Mouse (Mus musculus) thymus, adult 18-20 months (tissue): ENCODE results near the gene Nkpd1.

Experiments
- DNase-seq, 2 experiments: peaks; one replicate each; pipeline ENCODE4 v3.0.0; 2022; ENCODE audit warnings: mixed read lengths in 2 of 2

Nkpd1 gene

DNA sequence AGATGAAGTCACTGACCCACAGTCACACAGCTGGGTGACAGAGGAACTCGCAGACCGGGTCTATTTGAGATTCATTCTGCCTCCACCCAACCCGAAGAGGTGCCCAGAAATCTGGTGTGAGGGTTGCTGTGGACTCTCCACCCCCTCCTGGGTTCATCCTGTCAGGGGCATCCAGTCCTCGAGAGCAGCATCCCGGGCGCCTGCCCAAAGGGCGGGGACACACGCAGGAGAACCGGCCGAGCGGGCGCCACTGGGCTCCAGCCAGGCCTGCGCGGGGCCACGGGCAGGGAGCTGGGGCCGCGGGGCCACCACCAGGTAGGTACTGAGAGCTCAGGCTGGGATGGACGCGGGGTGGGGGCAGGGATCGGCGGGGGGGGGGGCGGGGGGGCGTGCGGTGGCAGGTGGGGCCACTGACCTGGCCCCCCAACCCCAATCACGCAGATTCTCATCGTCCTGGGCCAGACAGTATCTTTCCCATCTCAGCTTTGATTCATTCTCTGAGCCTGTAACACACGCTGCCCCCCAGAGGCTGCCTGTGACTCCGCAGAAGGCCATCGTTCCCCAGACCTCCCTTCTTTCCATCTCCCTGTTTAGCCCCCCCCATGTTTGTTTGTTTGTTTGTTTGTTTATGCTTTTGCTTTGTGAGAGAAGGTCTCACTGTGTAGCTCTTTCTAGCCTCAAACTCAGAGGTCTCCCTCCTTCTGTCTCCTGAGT lies at the start of gene Nkpd1:
Nkpd1 (plus strand) TSS at position 187 of the 714 bp plus-strand sequence.
- DNase-seq, result no peak

GRCm38 (mm10) chr7:19468279-19468678 lies 49.4 kb upstream of the Nkpd1 start:
- no peak for DNase-seq

DNA sequence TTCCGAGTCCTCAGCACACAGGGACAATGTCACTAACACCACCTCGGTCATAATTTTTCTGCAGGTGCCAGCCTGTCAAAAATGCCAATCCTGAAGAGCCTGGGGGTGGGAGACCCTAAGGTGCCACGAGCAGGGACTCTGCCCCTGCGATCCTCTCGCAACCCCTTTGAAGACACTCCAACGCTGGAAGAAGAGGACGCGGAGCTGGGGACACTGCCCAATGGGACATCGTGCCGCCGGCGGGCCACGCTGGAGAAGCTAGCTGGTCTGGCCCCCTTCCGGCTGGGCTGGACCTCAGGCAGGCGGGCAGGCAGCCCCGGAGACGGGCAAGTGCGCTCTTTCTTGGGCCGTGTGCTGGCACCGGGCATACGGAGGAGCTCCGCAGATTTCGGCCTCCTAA lies 48.2 kb upstream of the Nkpd1 start:
- DNase-seq, result no peak

GRCm38 (mm10) chr7:19470308-19470707 lies 47.3 kb upstream of the Nkpd1 start:
- no peak for DNase-seq

GRCm38 (mm10) chr7:19472403-19472802 lies 45.2 kb upstream of the Nkpd1 start:
- no peak for DNase-seq

GRCm38 (mm10) chr7:19473875-19474443 lies 43.7 kb upstream of the Nkpd1 start:
- peak in 1 of 2 experiments; percentile 24 for DNase-seq

- no peak for DNase-seq
Observed at GRCm38 (mm10) chr7:19477084-19477483, 40.6 kb upstream of the Nkpd1 start.

- no peak for DNase-seq
Observed at GRCm38 (mm10) chr7:19477624-19478384, 39.8 kb upstream of the Nkpd1 start.

DNA sequence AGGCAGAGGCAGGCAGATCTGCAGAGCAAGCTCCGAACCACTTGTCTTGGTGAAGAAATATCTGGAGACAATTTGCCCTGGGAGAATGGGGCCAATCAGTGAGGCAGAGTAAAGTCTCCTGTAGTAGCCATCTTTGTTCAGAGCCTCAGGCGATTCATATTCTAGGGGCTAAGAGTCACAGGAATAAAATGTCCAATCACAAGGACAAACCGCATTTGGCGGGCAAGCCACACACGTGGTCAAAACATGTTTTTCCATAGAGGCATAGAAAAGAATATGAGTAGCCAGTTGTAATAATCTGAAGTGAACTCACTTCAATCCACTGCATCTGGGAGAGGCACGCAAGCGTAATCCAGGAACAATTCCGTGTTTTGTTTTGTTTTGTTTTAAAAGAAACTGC lies 34.4 kb upstream of the Nkpd1 start:
- DNase-seq, result no peak

GRCm38 (mm10) chr7:19485488-19485887 lies 32.1 kb upstream of the Nkpd1 start:
- DNase-seq, result no peak

- no peak for DNase-seq
Observed at GRCm38 (mm10) chr7:19486549-19486948, 31.1 kb upstream of the Nkpd1 start.

- DNase-seq, result no peak
Observed at GRCm38 (mm10) chr7:19489525-19489924, 28.1 kb upstream of the Nkpd1 start.

- DNase-seq, result no peak
Observed at GRCm38 (mm10) chr7:19491731-19492130, 25.9 kb upstream of the Nkpd1 start.

GRCm38 (mm10) chr7:19494751-19495474 lies 22.7 kb upstream of the Nkpd1 start:
- no peak for DNase-seq

GRCm38 (mm10) chr7:19495521-19496213 lies 22.0 kb upstream of the Nkpd1 start:
- DNase-seq, result no peak

- DNase-seq, result no peak
Observed at GRCm38 (mm10) chr7:19496214-19496555, 21.5 kb upstream of the Nkpd1 start.

DNA sequence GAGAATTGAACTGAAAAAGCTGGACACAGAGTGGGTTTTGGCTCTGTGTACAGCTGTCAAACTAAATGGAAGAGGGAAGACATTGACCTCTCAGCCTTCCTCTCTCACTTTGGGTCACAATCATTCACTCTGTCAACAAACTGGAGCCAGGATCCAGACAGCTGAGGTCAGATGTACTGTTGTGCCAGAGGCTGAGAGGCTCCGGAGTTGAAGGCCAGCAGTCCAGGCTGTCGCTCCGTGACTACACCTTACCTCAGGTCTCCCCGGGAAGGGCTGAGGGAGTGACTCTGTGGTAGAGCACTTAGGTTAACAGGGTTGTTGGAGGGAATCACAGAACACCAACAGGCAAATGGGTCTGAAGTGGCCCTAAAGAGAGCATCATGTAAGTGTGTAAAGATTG lies 19.3 kb upstream of the Nkpd1 start:
- no peak for DNase-seq

DNA sequence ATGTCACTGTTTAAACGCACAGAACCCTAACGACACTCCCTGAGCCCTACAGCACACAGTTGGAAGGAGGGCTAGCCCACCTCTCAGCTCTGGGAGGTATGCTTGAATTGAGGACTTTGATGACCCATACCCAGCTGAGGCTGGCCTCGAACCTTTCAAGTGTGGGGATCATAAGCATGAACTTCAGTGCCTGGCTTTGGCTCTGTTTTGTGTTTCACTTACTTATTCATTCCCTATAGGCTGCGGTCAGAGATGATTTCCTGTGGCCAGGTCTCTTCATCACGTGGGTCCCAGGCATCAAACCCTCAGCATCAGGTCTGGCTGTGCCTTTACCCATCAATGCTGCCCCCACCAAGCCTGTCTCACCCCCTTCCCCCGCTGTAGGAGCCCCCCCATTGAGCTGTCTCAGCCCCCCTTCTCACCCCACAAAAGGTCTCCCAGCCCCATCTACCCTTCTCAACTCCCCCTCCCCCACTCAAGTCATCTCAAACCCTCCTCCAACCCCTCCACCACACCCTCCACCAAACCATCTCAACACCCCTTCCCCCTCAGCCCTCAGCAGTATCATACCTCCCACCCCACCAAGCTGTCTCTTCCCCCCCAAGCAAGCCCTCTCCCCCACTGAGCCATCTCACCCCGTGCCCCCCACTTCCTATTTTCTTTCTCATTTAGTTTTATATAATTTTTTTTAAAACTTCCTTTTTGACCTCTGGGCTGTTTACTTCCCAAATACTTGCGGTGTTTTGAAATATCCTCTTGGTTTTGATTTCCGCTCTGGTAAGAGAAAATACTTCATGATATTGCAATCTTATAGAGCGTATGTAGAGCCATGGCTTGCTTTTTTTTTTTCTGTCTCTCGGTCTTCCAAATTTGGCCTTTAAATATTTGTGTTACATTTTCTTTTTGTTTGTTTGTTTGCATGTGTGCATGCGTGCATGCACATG lies 16.9 kb upstream of the Nkpd1 start:
- no peak for DNase-seq

- DNase-seq, result no peak
Observed at GRCm38 (mm10) chr7:19501658-19502057, 16.0 kb upstream of the Nkpd1 start.

DNA sequence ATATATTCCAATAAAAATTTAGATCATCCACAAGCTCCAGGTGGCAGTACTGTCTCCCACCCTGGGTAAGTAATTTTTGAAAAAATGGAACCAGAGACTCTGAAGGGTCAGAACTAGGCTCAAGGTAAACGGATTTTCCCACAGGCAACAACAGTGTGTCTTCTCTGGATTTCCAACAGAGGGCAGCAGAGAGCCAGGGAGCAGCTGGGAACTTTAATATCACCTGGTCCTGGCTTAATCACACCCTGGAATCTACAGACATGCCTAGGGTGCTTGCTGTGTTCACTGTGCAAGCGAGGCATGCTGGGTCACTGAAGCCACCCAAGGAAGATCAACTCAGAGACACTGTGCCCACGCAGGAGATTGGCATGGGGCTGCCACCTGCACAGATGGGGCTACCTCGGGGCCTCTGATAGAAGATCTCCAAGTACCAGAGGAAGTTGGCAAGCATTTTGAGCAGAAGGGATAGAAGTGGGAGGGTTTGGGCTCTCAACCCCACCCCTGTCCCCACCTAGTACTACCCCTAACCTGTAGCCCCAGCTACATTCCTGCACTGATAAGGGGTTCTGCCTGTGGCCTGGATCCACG lies 14.1 kb upstream of the Nkpd1 start:
- DNase-seq, result no peak

GRCm38 (mm10) chr7:19506326-19506725 lies 11.3 kb upstream of the Nkpd1 start:
- DNase-seq, result no peak
